Mouse (Mus musculus) gastrocnemius, postnatal 36 days (tissue): ENCODE data around the gene Epha6. TPM values are rescaled to one million over a fixed set of nuclear protein-coding genes. Genes with fewer than 3 reads are reported as not detected.
A peak's percentile ranks its signal among the peaks of the same experiment; 100 is the strongest.
"Not testable (repeated sequence)": the region's sequence is repeated elsewhere in the genome, so short reads cannot be mapped to it uniquely, and the experiment has no call there.

Experiments used
- DNase-seq, 2 experiments: peaks; one replicate each; pipeline ENCODE4 v3.0.0; 2022
- intact Hi-C: fragments of 180-260 bp; cut with DNase I; formaldehyde crosslinking; loops from one replicate; pipeline ENCODE4 v1.15.1; 2025
- total RNA-seq, 2 experiments: library from RNA; stranded (reverse); gene quantifications; 2 replicates each; pipeline ENCODE4 v1.2.3; 2021

The Epha6 gene
- total RNA-seq, 2 experiments from 2014 or later, result not detected

GRCm38 (mm10) chr16:60006857-60007568 is 598.3 kb downstream of the Epha6 start:
- intact Hi-C loops, result no loop called here
- no peak for DNase-seq

- intact Hi-C loops, result no loop called here
- no peak for DNase-seq
Observed at GRCm38 (mm10) chr16:59969816-59970215, 635.5 kb downstream of the Epha6 start.

- no peak for DNase-seq
- intact Hi-C loops, result no loop called here
Observed at GRCm38 (mm10) chr16:59955731-59956130, 649.6 kb downstream of the Epha6 start.

GRCm38 (mm10) chr16:59923696-59924095 is 681.6 kb downstream of the Epha6 start:
- no peak for DNase-seq
- intact Hi-C loops, result no loop called here

GRCm38 (mm10) chr16:59880073-59880472 is 725.3 kb downstream of the Epha6 start:
- no peak for DNase-seq
- intact Hi-C loops, result no loop called here

- no peak for DNase-seq
- intact Hi-C loops, result no loop called here
Observed at GRCm38 (mm10) chr16:59871792-59872191, 733.5 kb downstream of the Epha6 start.

- DNase-seq, result no peak
Observed at GRCm38 (mm10) chr16:59854160-59854717, 751.1 kb downstream of the Epha6 start.

GRCm38 (mm10) chr16:59852689-59853088 is 752.6 kb downstream of the Epha6 start:
- no peak for DNase-seq
- intact Hi-C loops, result no loop called here

More at GRCm38 (mm10) chr16:59854160-59854717, 751.1 kb downstream of the Epha6 start:
- intact Hi-C loops, result no loop called here

- peak in 1 of 2 experiments; percentile 5 for DNase-seq
- intact Hi-C loops, result no loop called here
Observed at GRCm38 (mm10) chr16:59846574-59846973, 758.8 kb downstream of the Epha6 start.

GRCm38 (mm10) chr16:59836778-59837177 is 768.6 kb downstream of the Epha6 start:
- DNase-seq, result no peak
- intact Hi-C loops, result no loop called here

GRCm38 (mm10) chr16:59836304-59836703 is 769.0 kb downstream of the Epha6 start:
- intact Hi-C loops, result no loop called here
- DNase-seq, result no peak

- intact Hi-C loops, result no loop called here
- DNase-seq, result no peak
Observed at GRCm38 (mm10) chr16:59832468-59832867, 772.9 kb downstream of the Epha6 start.

- intact Hi-C loops, result no loop called here
- DNase-seq, result no peak
Observed at GRCm38 (mm10) chr16:59829655-59830054, 775.7 kb downstream of the Epha6 start.

- intact Hi-C loops, DNase-seq: not testable (repeated sequence)
Observed at GRCm38 (mm10) chr16:59799790-59800189, 805.5 kb downstream of the Epha6 start.

- intact Hi-C loops, result no loop called here
- DNase-seq, result no peak
Observed at GRCm38 (mm10) chr16:59772297-59772696, 833.0 kb downstream of the Epha6 start.

GRCm38 (mm10) chr16:59770421-59770820 is 834.9 kb downstream of the Epha6 start:
- intact Hi-C loops, result no loop called here

GRCm38 (mm10) chr16:59769936-59770335 is 835.4 kb downstream of the Epha6 start:
- intact Hi-C loops, result no loop called here
- no peak for DNase-seq

More at GRCm38 (mm10) chr16:59770421-59770820, 834.9 kb downstream of the Epha6 start:
- no peak for DNase-seq

- intact Hi-C loops, result no loop called here
Observed at GRCm38 (mm10) chr16:59760875-59761274, 844.5 kb downstream of the Epha6 start.

GRCm38 (mm10) chr16:59750905-59751304 is 854.4 kb downstream of the Epha6 start:
- DNase-seq, result no peak
- intact Hi-C loops, result no loop called here

More at GRCm38 (mm10) chr16:59760875-59761274, 844.5 kb downstream of the Epha6 start:
- DNase-seq, result no peak

GRCm38 (mm10) chr16:59743669-59744068 is 861.7 kb downstream of the Epha6 start:
- intact Hi-C loops, result no loop called here
- DNase-seq, result no peak

- intact Hi-C loops, result no loop called here
- DNase-seq, result no peak
Observed at GRCm38 (mm10) chr16:59715524-59715923, 889.8 kb downstream of the Epha6 start.

GRCm38 (mm10) chr16:59693230-59693629 is 912.1 kb downstream of the Epha6 start:
- intact Hi-C loops, result no loop called here
- no peak for DNase-seq
